Mouse (Mus musculus) CD8-positive naive resting alpha-beta T cell, adult 57 days (primary cell): ENCODE data around the gene Gm6401. TPM values are rescaled to one million over a fixed set of nuclear protein-coding genes. Genes with fewer than 3 reads are reported as not detected.

Experiments used
- total RNA-seq: library from RNA; stranded (reverse); gene quantifications from one replicate; pipeline ENCODE4 v1.2.4, GENCODE M21; 2023

Gm6401 gene
- total RNA-seq, result not detected

GRCm38 (mm10) chr14:41967827-41968226 is at the start of gene Gm6401:
Gene Gm6401 (minus strand): TSS chr14:41967927.

GRCm38 (mm10) chr14:41983225-41983624 is 15.5 kb upstream of the Gm6401 start, which contains the start of gene Gm3543:
Gene Gm3543 (minus strand): TSS chr14:41983325.

GRCm38 (mm10) chr14:41943695-41944094 is 24.0 kb downstream of the Gm6401 start, which contains the start of gene 1700024B05Rik:
Gene 1700024B05Rik (plus strand): TSS chr14:41943995.

GRCm38 (mm10) chr14:41924649-41925048 is 43.1 kb downstream of the Gm6401 start, which contains the start of gene 1700049E17Rik1:
Gene 1700049E17Rik1 (plus strand): TSS chr14:41924949.

Other genes starting within 250 kb of the Gm6401 start
- gene Gm7929, start 217.3 kb downstream of the Gm6401 start, total RNA-seq, result not detected
- gene Gm47189, start 195.5 kb downstream of the Gm6401 start, total RNA-seq, result not detected
- not detected for gene Gm7980, start 60.6 kb downstream of the Gm6401 start, total RNA-seq
- not detected for gene 1700049E17Rik1, start 43.0 kb downstream of the Gm6401 start, total RNA-seq
- not detected for gene 1700024B05Rik, start 23.9 kb downstream of the Gm6401 start, total RNA-seq
- gene Gm3543, start 15.4 kb upstream of the Gm6401 start, total RNA-seq, result not detected
- gene Gm7951, start 149.4 kb upstream of the Gm6401 start, total RNA-seq, result not detected
- not detected for gene Gm17027, start 194.7 kb upstream of the Gm6401 start, total RNA-seq
- gene Gm3573, start 222.9 kb upstream of the Gm6401 start, total RNA-seq, result not detected